Mouse (Mus musculus) CH12.LX (cell line): Measurements from ENCODE around the gene Qars. TPM values are rescaled to one million over a fixed set of nuclear protein-coding genes. Genes with fewer than 3 reads are reported as not detected.

Experiments used
- DNase-seq: peaks from one replicate; pipeline ENCODE4 v3.0.0-alpha.2; 2013; ENCODE audit errors: extremely low read depth
- H3K27ac ChIP-seq: 2 replicates; pipeline ENCODE4 v1.5.1; 2012; ENCODE audit warnings: low read depth, mild to moderate bottlenecking, control low read depth, moderate library complexity; ENCODE audit not compliant: insufficient read depth
- H3K27me3 ChIP-seq: replicated peaks from 2 replicates; pipeline ENCODE3; 2012; ENCODE audit warnings: inconsistent platforms
- H3K36me3 ChIP-seq, 2 experiments: replicated peaks in 1 of 2; 2 replicates each; pipeline versions ENCODE3 to v1.6.1; 2012; ENCODE audit warnings: inconsistent platforms in 1 of 2, low read length in 1 of 2, mild to moderate bottlenecking in 1 of 2, mixed read lengths in 1 of 2, moderate library complexity in 1 of 2; ENCODE audit not compliant: control insufficient read depth in 1 of 2, insufficient read depth in 1 of 2
- H3K4me1 ChIP-seq, 2 experiments: 2 replicates each; pipeline ENCODE4 v1.6.1; 2012; ENCODE audit warnings: inconsistent platforms in 1 of 2, moderate library complexity in 1 of 2; ENCODE audit not compliant: insufficient read depth in 2 of 2, control insufficient read depth in 1 of 2
- H3K4me2 ChIP-seq: 2 replicates; pipeline ENCODE4 v1.6.1; 2012; ENCODE audit warnings: low read depth, mild to moderate bottlenecking, control low read depth; ENCODE audit not compliant: poor library complexity, insufficient read depth, severe bottlenecking
- H3K4me3 ChIP-seq, 3 experiments: fragments of 150-350 bp in 1 of 3; sonication (generic) in 1 of 3; replicated peaks in 1 of 3; 2 replicates each; pipeline versions ENCODE3 to v1.5.1; 2011 to 2012; ENCODE audit warnings: low read depth in 2 of 3, low read length in 2 of 3, mild to moderate bottlenecking in 2 of 3, moderate library complexity in 2 of 3, control low read depth in 1 of 3, improper control_type of control experiment in 1 of 3, inconsistent platforms in 1 of 3, mixed read lengths in 1 of 3; ENCODE audit not compliant: poor library complexity in 1 of 3
- H3K79me2 ChIP-seq: replicated peaks from 2 replicates; pipeline ENCODE4 v1.6.1; 2012; ENCODE audit warnings: mild to moderate bottlenecking, moderate library complexity; ENCODE audit not compliant: control insufficient read depth, poor library complexity, insufficient read depth, severe bottlenecking; ENCODE audit errors: extremely low read depth
- H3K9ac ChIP-seq: 2 replicates; pipeline ENCODE4 v1.6.1; 2012; ENCODE audit warnings: low read depth, mild to moderate bottlenecking, control low read depth, moderate library complexity; ENCODE audit not compliant: insufficient read depth
- H3K9me3 ChIP-seq: replicated peaks from 2 replicates; pipeline ENCODE3; 2012; ENCODE audit warnings: low read length, inconsistent platforms, mixed read lengths
- BHLHE40 ChIP-seq: IDR thresholded peaks from 2 replicates; pipeline ENCODE4 v1.6.1; 2011; ENCODE audit warnings: mild to moderate bottlenecking, low read depth, low read length, improper control_type of control experiment
- CHD2 ChIP-seq: IDR thresholded peaks from 2 replicates; pipeline ENCODE4 v1.6.1; 2011; ENCODE audit warnings: low read length, improper control_type of control experiment
- E2F4 ChIP-seq: IDR thresholded peaks from 2 replicates; pipeline ENCODE4 v1.6.1; 2011; ENCODE audit warnings: low read depth, low read length, improper control_type of control experiment; ENCODE audit not compliant: insufficient replicate concordance
- ELF1 ChIP-seq: IDR thresholded peaks from 2 replicates; pipeline ENCODE4 v1.6.1; 2014; ENCODE audit warnings: low read depth, mild to moderate bottlenecking, inconsistent platforms, low read length, improper control_type of control experiment
- ETS1 ChIP-seq: conservative IDR thresholded peaks from 2 replicates; pipeline ENCODE4 v1.6.1; 2012; ENCODE audit warnings: low read depth, mild to moderate bottlenecking, inconsistent platforms, low read length, improper control_type of control experiment, moderate library complexity
- HCFC1 ChIP-seq: IDR thresholded peaks from 2 replicates; pipeline ENCODE4 v1.6.1; 2012; ENCODE audit warnings: low read depth, mild to moderate bottlenecking, inconsistent platforms, low read length, improper control_type of control experiment
- JUND ChIP-seq: conservative IDR thresholded peaks from 2 replicates; pipeline ENCODE4 v1.6.1; 2011; ENCODE audit warnings: low read depth, low read length, improper control_type of control experiment
- MAFK ChIP-seq: IDR thresholded peaks from 2 replicates; pipeline ENCODE4 v1.6.1; 2011; ENCODE audit warnings: low read length, improper control_type of control experiment; ENCODE audit not compliant: insufficient replicate concordance
- MAX ChIP-seq: IDR thresholded peaks from 2 replicates; pipeline ENCODE4 v1.6.1; 2011; ENCODE audit warnings: low read length, improper control_type of control experiment
- MAZ ChIP-seq: IDR thresholded peaks from 2 replicates; pipeline ENCODE4 v1.6.1; 2012; ENCODE audit warnings: low read depth, mild to moderate bottlenecking, inconsistent platforms, low read length, improper control_type of control experiment, moderate library complexity
- MEF2A ChIP-seq: IDR thresholded peaks from 2 replicates; pipeline ENCODE4 v1.6.1; 2014; ENCODE audit warnings: low read depth, mild to moderate bottlenecking, inconsistent platforms, low read length, improper control_type of control experiment, borderline replicate concordance
- MXI1 ChIP-seq: IDR thresholded peaks from 2 replicates; pipeline ENCODE4 v1.6.1; 2011; ENCODE audit warnings: mild to moderate bottlenecking, low read depth, low read length, improper control_type of control experiment
- NELFE ChIP-seq: IDR thresholded peaks from 2 replicates; pipeline ENCODE4 v1.6.1; 2011; ENCODE audit warnings: low read depth, low read length, improper control_type of control experiment
- NRF1 ChIP-seq: IDR thresholded peaks from 2 replicates; pipeline ENCODE4 v1.6.1; 2014; ENCODE audit warnings: low read depth, mild to moderate bottlenecking, inconsistent platforms, low read length, improper control_type of control experiment, moderate library complexity
- PAX5 ChIP-seq: IDR thresholded peaks from 2 replicates; pipeline ENCODE4 v1.6.1; 2012; ENCODE audit warnings: low read length, inconsistent platforms, mixed read lengths
- POLR2A ChIP-seq: IDR thresholded peaks from 2 replicates; pipeline ENCODE4 v1.6.1; 2011; ENCODE audit warnings: low read depth, mild to moderate bottlenecking, improper control_type of control experiment, low read length
- POLR2AphosphoS2 ChIP-seq: IDR thresholded peaks from 2 replicates; pipeline ENCODE4 v1.6.1; 2011; ENCODE audit warnings: low read depth, low read length, improper control_type of control experiment
- RCOR1 ChIP-seq: conservative IDR thresholded peaks from 2 replicates; pipeline ENCODE4 v1.6.1; 2012; ENCODE audit warnings: low read depth, mild to moderate bottlenecking, inconsistent platforms, low read length, improper control_type of control experiment
- SIN3A ChIP-seq: IDR thresholded peaks from 2 replicates; pipeline ENCODE4 v1.6.1; 2012; ENCODE audit warnings: low read length, improper control_type of control experiment, inconsistent platforms
- TBP ChIP-seq: conservative IDR thresholded peaks from 2 replicates; pipeline ENCODE4 v1.6.1; 2011; ENCODE audit warnings: low read depth, low read length, improper control_type of control experiment
- TCF12 ChIP-seq: IDR thresholded peaks from 2 replicates; pipeline ENCODE4 v1.6.1; 2014; ENCODE audit warnings: low read depth, mild to moderate bottlenecking, inconsistent platforms, low read length, improper control_type of control experiment
- USF1 ChIP-seq: IDR thresholded peaks from 2 replicates; pipeline ENCODE4 v1.6.1; 2014; ENCODE audit warnings: low read depth, mild to moderate bottlenecking, inconsistent platforms, low read length, improper control_type of control experiment
- ZC3H11A ChIP-seq: IDR thresholded peaks from 2 replicates; pipeline ENCODE4 v1.6.1; 2012; ENCODE audit warnings: low read depth, mild to moderate bottlenecking, inconsistent platforms, low read length, improper control_type of control experiment
- ZMIZ1 ChIP-seq: IDR thresholded peaks from 2 replicates; pipeline ENCODE4 v1.6.1; 2012; ENCODE audit warnings: low read depth, mild to moderate bottlenecking, inconsistent platforms, low read length, improper control_type of control experiment
- ZNF384 ChIP-seq: IDR thresholded peaks from 2 replicates; pipeline ENCODE4 v1.6.1; 2012; ENCODE audit warnings: low read depth, low read length, improper control_type of control experiment, inconsistent platforms
- dilution Hi-C: fragments of 300-500 bp; cut with MboI; formaldehyde crosslinking; loops from 2 replicates; pipeline ENCODE4 v1.14.3; 2020; ENCODE audit warnings: low sequenced_read_pairs; ENCODE audit not compliant: extremely low pct_unique_long_range_greater_than_20kb, extremely low pct_ligation_motif_present
- in situ Hi-C: fragments of 300-500 bp; cut with MboI; formaldehyde crosslinking; loops from 3 replicates; pipeline ENCODE4 v1.14.3; 2019; ENCODE audit warnings: low sequenced_read_pairs, low pct_ligation_motif_present, low pct_unique_long_range_greater_than_20kb, mixed read lengths
- polyA plus RNA-seq: library from polyadenylated mRNA; unstranded; fragments of >175 nt; gene quantifications from 2 replicates; pipeline ENCODE4 v1.2.1, GENCODE M21; 2012; ENCODE audit warnings: low read depth; ENCODE audit not compliant: insufficient read length
- total RNA-seq, 2 experiments: library from RNA; depleted of rRNA; stranded (reverse); fragments of 300-350 nt in 1 of 2; fragments of >200 nt in 1 of 2; gene quantifications; 2 replicates each; pipeline ENCODE4 v1.2.3; 2012 to 2014

Qars gene
- total RNA-seq (2012; rRNA removed) (271 and 322 TPM in 2 replicates), total RNA-seq (2014; rRNA removed) (188 and 229 TPM in 2 replicates), polyA plus RNA-seq (270 and 293 TPM in 2 replicates)

DNA sequence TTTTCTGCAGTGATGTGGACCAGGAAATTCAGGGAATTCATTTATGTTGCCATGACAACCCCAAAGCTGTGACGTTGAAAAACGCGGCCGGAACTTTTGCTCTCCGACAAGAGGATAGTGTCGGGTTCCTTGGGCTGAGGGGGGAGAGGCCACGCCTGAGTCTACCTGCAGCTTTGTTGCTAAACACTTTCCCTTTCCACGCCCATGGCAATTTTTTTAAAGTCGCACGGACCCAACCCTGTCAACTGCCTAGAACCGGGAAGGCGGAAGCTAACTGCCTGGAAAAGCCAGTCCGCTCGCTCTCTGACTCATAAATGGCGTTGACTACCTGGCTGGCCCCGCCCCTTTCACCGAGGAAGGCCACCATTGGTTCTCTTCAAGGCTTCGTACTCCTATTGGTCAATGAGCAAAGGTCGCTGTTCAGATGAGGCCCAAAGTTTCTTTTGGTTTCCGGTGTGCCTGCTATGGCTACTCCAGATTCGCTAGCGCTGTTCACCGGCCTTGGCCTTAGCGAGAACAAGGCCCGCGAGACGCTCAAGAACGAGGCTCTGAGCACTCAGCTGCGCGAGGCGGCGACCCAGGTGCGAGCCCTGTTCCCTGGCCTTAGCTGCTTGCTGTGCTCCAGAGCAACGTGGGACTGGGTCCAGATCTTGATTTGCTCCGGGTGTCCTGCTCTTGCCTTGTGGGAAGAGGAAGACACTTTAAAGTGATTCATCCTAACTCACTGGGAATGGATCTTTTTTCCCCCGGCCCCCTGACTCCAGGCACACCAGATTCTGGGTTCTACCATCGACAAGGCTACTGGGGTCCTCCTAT is at the start of gene Qars:
Gene Qars (plus strand): TSS at position 88 of the 816 bp plus-strand sequence.
- Histone ChIP-seq H3K36me3 (peaks cover 29 to 57% of the 10 kb centered on the region in 2 experiments), H3K79me2 (peaks cover 15% of the 10 kb centered on the region), H3K27ac (peak within 1 kb of the TSS; percentile 56), H3K4me1 (peaks cover 6 to 19% of the 10 kb centered on the region in 2 experiments), H3K4me2 (peak within 1 kb of the TSS; percentile 84), H3K9me3 (no peaks in the 10 kb centered on the region), H3K9ac (peak within 1 kb of the TSS; percentile 73), H3K4me3 (peak within 1 kb of the TSS; percentile 72 to 96 (median 86)), H3K27me3 (no peaks in the 10 kb centered on the region)
- peak; percentile 98 for DNase-seq
- in situ Hi-C loops (no loop called here), dilution Hi-C loops (no loop called here)
- TF ChIP-seq MAX (peak; percentile 75; the same call in 1 of the 2 replicates), POLR2AphosphoS2 (peak; percentile 64; the same call in 1 of the 2 replicates), MXI1 (peak; percentile 96), NELFE (peak; percentile 82), ETS1 (no peak; the same call in 1 of the 2 replicates), TBP (peak; percentile 92; the same call in 1 of the 2 replicates), E2F4 (no peak), MEF2A (no peak; the same call in 1 of the 2 replicates), CHD2 (peak; percentile 63; the same call in 1 of the 2 replicates), POLR2A (peak; percentile 91), PAX5 (no peak), RCOR1 (0 out of 2 replicates have a peak, but pooled peaks have one; percentile 44), USF1 (no peak), JUND (no peak), BHLHE40 (no peak), TCF12 (peak; percentile 86), MAZ (no peak), ZC3H11A (no peak), ELF1 (peak; percentile 89), MAFK (no peak), ZNF384 (peak; percentile 83; the same call in 1 of the 2 replicates), ZMIZ1 (peak; percentile 63), SIN3A (peak; percentile 97), NRF1 (peak; percentile 49), HCFC1 (peak; percentile 76)
